Comparison of ENCODE assay signal across 16 mouse cellular contexts in the genomic region with DNA sequence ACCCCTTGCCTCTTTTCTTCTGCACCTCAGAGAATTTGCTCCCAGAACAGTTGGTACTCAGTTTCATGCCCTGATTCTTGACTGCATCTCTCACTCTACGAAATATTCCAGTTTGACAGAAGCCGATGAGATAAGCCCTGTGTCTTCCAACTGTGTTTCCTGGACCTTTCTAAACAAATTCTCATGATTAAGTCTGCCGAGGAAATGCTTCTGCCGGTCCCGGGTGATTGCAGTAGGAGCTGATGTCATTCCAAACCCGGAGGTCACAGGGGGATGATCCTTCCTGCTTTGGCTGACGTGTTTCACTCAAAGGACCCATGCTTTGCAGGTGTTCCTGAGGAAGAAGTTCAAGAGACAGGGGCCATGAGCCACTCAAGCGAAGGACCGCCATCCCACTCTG.
A peak's percentile ranks its signal among the peaks of the same experiment; 100 is the strongest.
DNase-seq lines count a peak whose midpoint lies in the region.
"Had no signal": no experiment of that assay in that cellular context is flagged by ENCODE, and none has a peak within 500 bp of the region (broad histone marks: within the 10 kb centered on the region; RNA-seq: fewer than 3 reads in every experiment).

No protein-coding gene starts in this region.

- peak; percentile 36 for DNase-seq in adrenal gland, adult 2 months
- no peak for DNase-seq in adrenal gland, postnatal 25 days
- DNase-seq in heart, adult 9 months (ENCODE audit: low spot score in 2 of 2): peak; percentile 32 to 47
- no peak for DNase-seq in heart, postnatal 4 days
- DNase-seq in kidney, postnatal 10 days: peak; percentile 24
- DNase-seq in kidney, adult 18-20 months: no peak
- DNase-seq in lung, postnatal 14 days: peak; percentile 32
- DNase-seq in right cerebral cortex, postnatal 4 days: no peak
- DNase-seq: adrenal gland, postnatal 10 days; cerebellum, adult 8-10 months; cerebellum, postnatal 36 days; gastrocnemius, postnatal 25 days; left cerebral cortex, postnatal 4 days; right cerebral cortex, adult 18-20 months; thymus, adult 18-20 months; thymus, postnatal 36 days had no signal

Comparison
In these comparisons a context has a peak if more than half of its experiments do, and no peak if none do; other contexts are left out.
1. DNase-seq: peak in adrenal gland, adult 2 months (single experiment), heart, adult 9 months (2 of 2), kidney, postnatal 10 days (single experiment) and lung, postnatal 14 days (single experiment); none in adrenal gland, postnatal 25 days (single experiment), heart, postnatal 4 days (single experiment), kidney, adult 18-20 months (single experiment) and right cerebral cortex, postnatal 4 days (single experiment).